Mouse (Mus musculus) MEL (cell line): ENCODE data around the gene Usp18. TPM values are rescaled to one million over a fixed set of nuclear protein-coding genes. Genes with fewer than 3 reads are reported as not detected.

Experiments
- DNase-seq: peaks from one replicate; pipeline ENCODE4 v3.0.0; 2011; ENCODE audit warnings: low read depth, low spot score
- H3K27ac ChIP-seq: 2 replicates; pipeline ENCODE4 v1.5.1; 2012; ENCODE audit warnings: low read depth, mild to moderate bottlenecking, control low read depth, low read length, moderate library complexity; ENCODE audit not compliant: control insufficient read depth
- H3K27me3 ChIP-seq, 2 experiments: fragments of 150-350 bp in 1 of 2; sonication (generic) in 1 of 2; 2 replicates each; pipeline ENCODE4 v1.6.1; 2012; ENCODE audit warnings: low read length in 2 of 2, mild to moderate bottlenecking in 2 of 2, improper control_type of control experiment in 1 of 2, moderate library complexity in 1 of 2; ENCODE audit not compliant: insufficient read depth in 2 of 2, control insufficient read depth in 1 of 2
- H3K36me3 ChIP-seq, 2 experiments: 2 replicates each; pipeline ENCODE4 v1.6.1; 2012 to 2014; ENCODE audit warnings: low read length in 2 of 2, improper control_type of control experiment in 1 of 2, inconsistent platforms in 1 of 2, mild to moderate bottlenecking in 1 of 2; ENCODE audit not compliant: insufficient read depth in 2 of 2, control insufficient read depth in 1 of 2
- H3K4me1 ChIP-seq, 2 experiments: fragments of 150-350 bp in 1 of 2; sonication (generic) in 1 of 2; 2 replicates each; pipeline ENCODE4 v1.6.1; 2012; ENCODE audit warnings: low read length in 2 of 2, improper control_type of control experiment in 1 of 2, mild to moderate bottlenecking in 1 of 2; ENCODE audit not compliant: insufficient read depth in 2 of 2, control insufficient read depth in 1 of 2
- H3K4me3 ChIP-seq, 2 experiments: fragments of 150-350 bp in 1 of 2; sonication (generic) in 1 of 2; 2 replicates each; pipeline ENCODE4 v1.5.1; 2012; ENCODE audit warnings: low read depth in 2 of 2, low read length in 2 of 2, mild to moderate bottlenecking in 2 of 2, moderate library complexity in 2 of 2, control low read depth in 1 of 2, improper control_type of control experiment in 1 of 2; ENCODE audit not compliant: control insufficient read depth in 1 of 2, insufficient read depth in 1 of 2
- H3K79me2 ChIP-seq: 2 replicates; pipeline ENCODE4 v1.6.1; 2012; ENCODE audit warnings: mild to moderate bottlenecking, low read length, moderate library complexity; ENCODE audit not compliant: control insufficient read depth, poor library complexity, insufficient read depth
- H3K9ac ChIP-seq: 2 replicates; pipeline ENCODE4 v1.6.1; 2012; ENCODE audit warnings: low read depth, mild to moderate bottlenecking, control low read depth, low read length, moderate library complexity; ENCODE audit not compliant: control insufficient read depth, poor library complexity, severe bottlenecking
- H3K9me3 ChIP-seq: fragments of 150-350 bp; sonication (generic); replicated peaks from 2 replicates; pipeline ENCODE4 v1.6.1; 2012; ENCODE audit warnings: mild to moderate bottlenecking, low read length, improper control_type of control experiment, moderate library complexity; ENCODE audit not compliant: insufficient read depth
- CHD2 ChIP-seq: IDR thresholded peaks from 2 replicates; pipeline ENCODE4 v1.6.1; 2011; ENCODE audit warnings: low read length, improper control_type of control experiment
- E2F4 ChIP-seq: IDR thresholded peaks from 2 replicates; pipeline ENCODE4 v1.6.1; 2011; ENCODE audit warnings: low read depth, low read length, improper control_type of control experiment, borderline replicate concordance
- EP300 ChIP-seq, 2 experiments: IDR thresholded peaks; 2 replicates each; pipeline ENCODE4 v1.6.1; 2011; ENCODE audit warnings: improper control_type of control experiment in 2 of 2, low read length in 2 of 2, low read depth in 1 of 2, mild to moderate bottlenecking in 1 of 2
- GABPA ChIP-seq: IDR thresholded peaks from 2 replicates; pipeline ENCODE4 v1.6.1; 2012; ENCODE audit warnings: low read depth, mild to moderate bottlenecking, inconsistent platforms, low read length, improper control_type of control experiment, moderate library complexity
- GATA1 ChIP-seq: IDR thresholded peaks from 2 replicates; pipeline ENCODE4 v1.6.1; 2011; ENCODE audit warnings: low read depth, low read length, improper control_type of control experiment
- HCFC1 ChIP-seq: IDR thresholded peaks from 2 replicates; pipeline ENCODE4 v1.6.1; 2012; ENCODE audit warnings: low read depth, mild to moderate bottlenecking, inconsistent platforms, low read length, improper control_type of control experiment, moderate library complexity
- JUND ChIP-seq: IDR thresholded peaks from 2 replicates; pipeline ENCODE4 v1.6.1; 2011; ENCODE audit warnings: low read depth, mild to moderate bottlenecking, improper control_type of control experiment, low read length
- KAT2A ChIP-seq: conservative IDR thresholded peaks from 2 replicates; pipeline ENCODE4 v1.6.1; 2012; ENCODE audit warnings: low read depth, low read length, improper control_type of control experiment, inconsistent platforms
- MAFK ChIP-seq: IDR thresholded peaks from 2 replicates; pipeline ENCODE4 v1.6.1; 2011; ENCODE audit warnings: low read depth, mild to moderate bottlenecking, low read length, improper control_type of control experiment, borderline replicate concordance
- MAX ChIP-seq: IDR thresholded peaks from 2 replicates; pipeline ENCODE4 v1.6.1; 2011; ENCODE audit warnings: low read length, improper control_type of control experiment
- MEF2A ChIP-seq: IDR thresholded peaks from 2 replicates; pipeline ENCODE4 v1.6.1; 2014; ENCODE audit warnings: low read depth, mild to moderate bottlenecking, inconsistent platforms, low read length, improper control_type of control experiment; ENCODE audit not compliant: poor library complexity, insufficient replicate concordance, severe bottlenecking; ENCODE audit errors: extremely low read depth
- MXI1 ChIP-seq: IDR thresholded peaks from 2 replicates; pipeline ENCODE4 v1.6.1; 2011; ENCODE audit warnings: mild to moderate bottlenecking, low read depth, low read length, improper control_type of control experiment
- MYB ChIP-seq: IDR thresholded peaks from 2 replicates; pipeline ENCODE4 v1.6.1; 2011; ENCODE audit warnings: mild to moderate bottlenecking, low read depth, low read length, improper control_type of control experiment
- MYC ChIP-seq: IDR thresholded peaks from 2 replicates; pipeline ENCODE4 v1.6.1; 2011; ENCODE audit warnings: low read depth, mild to moderate bottlenecking, low read length, improper control_type of control experiment, moderate library complexity
- NELFE ChIP-seq: IDR thresholded peaks from 2 replicates; pipeline ENCODE4 v1.6.1; 2011; ENCODE audit warnings: low read depth, low read length, improper control_type of control experiment
- NRF1 ChIP-seq: IDR thresholded peaks from 2 replicates; pipeline ENCODE4 v1.6.1; 2014; ENCODE audit warnings: low read depth, mild to moderate bottlenecking, inconsistent platforms, low read length, improper control_type of control experiment, moderate library complexity; ENCODE audit not compliant: poor library complexity, insufficient read depth, severe bottlenecking
- POLR2AphosphoS5 ChIP-seq: IDR thresholded peaks from 2 replicates; pipeline ENCODE4 v1.6.1; 2012; ENCODE audit warnings: low read depth, borderline replicate concordance, mild to moderate bottlenecking, inconsistent platforms, low read length, moderate library complexity, mixed read lengths
- SIN3A ChIP-seq: IDR thresholded peaks from 2 replicates; pipeline ENCODE4 v1.6.1; 2012; ENCODE audit warnings: low read length, improper control_type of control experiment, inconsistent platforms
- SMC3 ChIP-seq: IDR thresholded peaks from 2 replicates; pipeline ENCODE4 v1.6.1; 2011; ENCODE audit warnings: low read depth, low read length, improper control_type of control experiment
- TAL1 ChIP-seq: IDR thresholded peaks from 2 replicates; pipeline ENCODE4 v1.6.1; 2012; ENCODE audit warnings: mild to moderate bottlenecking, inconsistent platforms, low read length, moderate library complexity, mixed read lengths
- TBP ChIP-seq: IDR thresholded peaks from 2 replicates; pipeline ENCODE4 v1.8.0; 2011; ENCODE audit warnings: low read depth, low read length, improper control_type of control experiment
- UBTF ChIP-seq: IDR thresholded peaks from 2 replicates; pipeline ENCODE4 v1.6.1; 2012; ENCODE audit warnings: low read depth, mild to moderate bottlenecking, inconsistent platforms, low read length, improper control_type of control experiment, moderate library complexity, borderline replicate concordance; ENCODE audit not compliant: insufficient read depth
- USF1 ChIP-seq: IDR thresholded peaks from 2 replicates; pipeline ENCODE4 v1.6.1; 2014; ENCODE audit warnings: low read depth, mild to moderate bottlenecking, inconsistent platforms, low read length, improper control_type of control experiment, moderate library complexity
- USF2 ChIP-seq, 2 experiments: IDR thresholded peaks; 2 replicates each; pipeline ENCODE4 v1.6.1; 2011 to 2012; ENCODE audit warnings: improper control_type of control experiment in 2 of 2, low read length in 2 of 2, borderline replicate concordance in 1 of 2, inconsistent platforms in 1 of 2, low read depth in 1 of 2, mild to moderate bottlenecking in 1 of 2; ENCODE audit not compliant: insufficient read depth in 1 of 2
- ZKSCAN1 ChIP-seq: IDR thresholded peaks from 2 replicates; pipeline ENCODE4 v1.6.1; 2012; ENCODE audit warnings: low read depth, mild to moderate bottlenecking, inconsistent platforms, low read length, improper control_type of control experiment, moderate library complexity
- ZMIZ1 ChIP-seq: IDR thresholded peaks from 2 replicates; pipeline ENCODE4 v1.6.1; 2012; ENCODE audit warnings: low read depth, mild to moderate bottlenecking, inconsistent platforms, low read length, improper control_type of control experiment, moderate library complexity
- ZNF384 ChIP-seq: IDR thresholded peaks from 2 replicates; pipeline ENCODE4 v1.6.1; 2012; ENCODE audit warnings: low read depth, mild to moderate bottlenecking, inconsistent platforms, low read length, improper control_type of control experiment
- polyA plus RNA-seq, 2 experiments: library from polyadenylated mRNA; stranded (reverse) in 1 of 2; unstranded in 1 of 2; fragments of >175 nt in 1 of 2; fragments of >200 nt in 1 of 2; gene quantifications; 2 replicates each; pipeline versions ENCODE4 v1.2.1 to v1.2.4; 2012; ENCODE audit warnings: low replicate concordance in 2 of 2, low read depth in 1 of 2; ENCODE audit not compliant: insufficient read length in 2 of 2, insufficient read depth in 1 of 2, missing spikeins in 1 of 2
- total RNA-seq: library from RNA; depleted of rRNA; stranded (reverse); fragments of 300-350 nt; gene quantifications from 2 replicates; pipeline ENCODE4 v1.2.3, GENCODE M21; 2012

Usp18 gene
- total and polyA plus RNA-seq, 3 experiments, result 0.71 to 0.85 TPM; not detected in 1

DNA sequence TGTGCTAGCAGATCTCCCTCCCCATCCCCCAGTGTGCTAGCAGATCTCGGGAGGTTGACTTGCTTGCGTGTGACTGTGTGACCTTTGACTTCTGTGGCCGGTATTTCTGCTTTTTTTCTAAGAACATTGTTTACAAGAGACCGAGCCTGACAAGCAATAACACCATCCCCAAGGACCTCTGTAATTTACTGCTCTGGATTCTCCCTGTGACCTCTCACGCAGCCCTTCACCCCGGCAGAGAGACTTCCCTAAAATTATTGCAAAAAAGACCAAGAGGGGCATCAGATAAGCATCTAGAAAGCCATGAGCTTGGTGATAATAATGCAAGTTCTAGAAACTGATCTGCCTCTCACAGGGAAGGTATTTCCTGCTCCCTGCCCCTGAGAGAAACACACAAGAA, 20.7 kb upstream of the Usp18 start:
- Histone ChIP-seq H3K9ac (no peak overlapping the region), H3K79me2 (no peaks in the 10 kb centered on the region), H3K4me3 (no peak overlapping the region), H3K9me3 (no peaks in the 10 kb centered on the region), H3K27ac (peak overlapping the region; percentile 11; the same call in 1 of the 2 replicates), H3K4me1 (peaks cover 8 to 32% of the 10 kb centered on the region in 2 experiments), H3K36me3 (peaks cover 0 to 25% of the 10 kb centered on the region in 2 experiments; a peak in 2 of 4 replicates), H3K27me3 (no peaks in the 10 kb centered on the region)
- peak; percentile 44 for DNase-seq
- no peak for TF ChIP-seq USF1
- TF ChIP-seq NELFE, result no peak
- no peak for TF ChIP-seq E2F4
- TF ChIP-seq GATA1, result peak; percentile 88
- TF ChIP-seq EP300 (IDR thresholded peaks at IDR 0.05; ENCODE audit: low read depth in 1 of 2, low read length in 2 of 2), result peak; percentile 41 to 69; a peak in 3 of 4 replicates
- TF ChIP-seq ZMIZ1, result no peak
- no peak for TF ChIP-seq TBP
- no peak for TF ChIP-seq NRF1
- TF ChIP-seq MYC, result no peak
- peak; percentile 56; the same call in 1 of the 2 replicates for TF ChIP-seq ZNF384
- TF ChIP-seq UBTF, result no peak
- no peak for TF ChIP-seq MAX
- TF ChIP-seq MAFK, result no peak
- TF ChIP-seq USF2 (IDR thresholded peaks at IDR 0.05; ENCODE audit: borderline replicate concordance in 1 of 2, insufficient read depth in 1 of 2, low read depth in 1 of 2, low read length in 2 of 2), result no peak
- TF ChIP-seq SIN3A, result 0 out of 2 replicates have a peak, but pooled peaks have one; percentile 17
- TF ChIP-seq CHD2, result no peak
- TF ChIP-seq POLR2AphosphoS5, result no peak

GRCm38 (mm10) chr6:121226043-121226442, 19.7 kb upstream of the Usp18 start:
- H3K27me3 ChIP-seq, result no peaks in the 10 kb centered on the region
- H3K36me3 ChIP-seq, result peaks cover 0 to 25% of the 10 kb centered on the region in 2 experiments; a peak in 2 of 4 replicates
- H3K9ac ChIP-seq, result no peak overlapping the region
- H3K4me1 ChIP-seq, result peaks cover 8 to 32% of the 10 kb centered on the region in 2 experiments
- H3K9me3 ChIP-seq, result no peaks in the 10 kb centered on the region
- no peaks in the 10 kb centered on the region for H3K79me2 ChIP-seq
- H3K4me3 ChIP-seq, result no peak overlapping the region
- TF ChIP-seq MEF2A, result no peak
- no peak for TF ChIP-seq USF2 (IDR thresholded peaks at IDR 0.05; ENCODE audit: borderline replicate concordance in 1 of 2, insufficient read depth in 1 of 2, low read depth in 1 of 2, low read length in 2 of 2)
- TF ChIP-seq MXI1, result no peak
- no peak for TF ChIP-seq HCFC1
- TF ChIP-seq MAFK, result no peak
- TF ChIP-seq USF1, result no peak
- no peak for TF ChIP-seq CHD2
- TF ChIP-seq ZKSCAN1, result no peak
- no peak for TF ChIP-seq GABPA
- no peak for TF ChIP-seq NELFE
- TF ChIP-seq GATA1, result no peak
- TF ChIP-seq SIN3A, result no peak
- no peak for TF ChIP-seq TAL1
- no peak for TF ChIP-seq MYB
- no peak for TF ChIP-seq MAX
- TF ChIP-seq EP300 (IDR thresholded peaks at IDR 0.05; ENCODE audit: low read depth in 1 of 2, low read length in 2 of 2), result no peak
- TF ChIP-seq SMC3, result no peak
- no peak for TF ChIP-seq JUND
- no peak for TF ChIP-seq KAT2A
- no peak overlapping the region for H3K27ac ChIP-seq
- no peak for DNase-seq
